Mouse (Mus musculus) testis, adult 2 months (tissue): ENCODE data around the gene Suclg2. TPM values are rescaled to one million over a fixed set of nuclear protein-coding genes. Genes with fewer than 3 reads are reported as not detected.

Experiments used
- H3K27ac ChIP-seq: fragments of 200-500 bp; 2 replicates; pipeline ENCODE4 v1.5.1; 2012; ENCODE audit warnings: low read depth, low read length; ENCODE audit not compliant: control insufficient read depth, insufficient read depth
- H3K27me3 ChIP-seq: fragments of 200-500 bp; 2 replicates; pipeline ENCODE4 v1.6.1; 2012; ENCODE audit warnings: mild to moderate bottlenecking, low read length, moderate library complexity; ENCODE audit not compliant: control insufficient read depth, insufficient read depth
- H3K36me3 ChIP-seq: fragments of 200-500 bp; 2 replicates; pipeline ENCODE4 v1.6.1; 2012; ENCODE audit warnings: mild to moderate bottlenecking, low read length; ENCODE audit not compliant: control insufficient read depth, insufficient read depth
- H3K4me1 ChIP-seq: fragments of 200-500 bp; 2 replicates; pipeline ENCODE4 v1.6.1; 2012; ENCODE audit warnings: low read length; ENCODE audit not compliant: control insufficient read depth, insufficient read depth
- H3K4me3 ChIP-seq: fragments of 200-500 bp; 2 replicates; pipeline ENCODE4 v1.5.1; 2012; ENCODE audit warnings: low read depth, mild to moderate bottlenecking, low read length, moderate library complexity, mixed read lengths; ENCODE audit not compliant: control insufficient read depth
- CTCF ChIP-seq: fragments of 200-500 bp; IDR thresholded peaks from 2 replicates; pipeline ENCODE4 v1.5.1; 2012; ENCODE audit warnings: low read depth, mild to moderate bottlenecking, inconsistent platforms, low read length, moderate library complexity; ENCODE audit not compliant: control insufficient read depth, insufficient read depth, insufficient replicate concordance
- POLR2A ChIP-seq: fragments of 200-500 bp; IDR thresholded peaks from 2 replicates; pipeline ENCODE4 v1.6.1; 2012; ENCODE audit warnings: low read depth, mild to moderate bottlenecking, inconsistent platforms, low read length, moderate library complexity; ENCODE audit not compliant: control insufficient read depth
- polyA plus RNA-seq: library from polyadenylated mRNA; depleted of rRNA; stranded (reverse); fragments of >200 nt; gene quantifications from 2 replicates; pipeline ENCODE4 v1.2.3, GENCODE M21; 2012

Suclg2 gene
- polyA plus RNA-seq, 1 experiment = 5.1 TPM

GRCm38 (mm10) chr6:95556320-95556719 is 162.3 kb downstream of the Suclg2 start:
- Histone ChIP-seq H3K4me1 (no peaks in the 10 kb centered on the region), H3K27ac (no peak overlapping the region), H3K36me3 (no peaks in the 10 kb centered on the region), H3K4me3 (no peak overlapping the region), H3K27me3 (no peaks in the 10 kb centered on the region)
- TF ChIP-seq CTCF (no peak), POLR2A (no peak)

DNA sequence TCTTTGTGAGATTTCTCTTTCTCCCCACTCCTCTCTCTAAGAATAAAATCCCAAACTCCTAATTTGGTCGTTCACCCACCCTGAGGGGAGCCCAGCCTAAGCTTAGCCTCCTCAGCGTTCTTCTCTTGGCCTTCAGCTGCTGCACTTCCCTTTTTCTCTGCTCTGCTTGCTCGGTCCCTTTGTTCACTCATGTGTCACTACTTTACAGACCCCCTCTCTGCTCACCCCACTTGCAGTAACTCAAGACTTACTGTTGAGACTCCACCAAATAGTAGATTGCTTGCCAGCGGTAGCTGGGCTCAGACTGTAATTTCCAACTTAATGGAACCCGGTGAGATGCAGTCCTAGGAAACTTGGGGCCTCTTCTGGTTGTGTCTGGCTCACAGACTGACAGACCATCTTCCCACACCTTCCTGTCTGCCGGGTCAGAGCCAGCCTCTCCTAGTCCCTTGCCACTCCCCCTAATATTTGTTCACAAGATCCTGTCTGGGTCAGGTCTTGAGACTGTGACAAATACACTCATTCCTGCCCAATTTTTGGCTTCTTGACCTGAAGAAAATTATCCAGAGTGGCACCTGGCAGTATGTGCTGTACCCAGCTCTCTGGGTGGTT is 166.2 kb downstream of the Suclg2 start:
- H3K4me1 ChIP-seq = no peaks in the 10 kb centered on the region
- TF ChIP-seq CTCF (no peak), POLR2A (no peak)

DNA sequence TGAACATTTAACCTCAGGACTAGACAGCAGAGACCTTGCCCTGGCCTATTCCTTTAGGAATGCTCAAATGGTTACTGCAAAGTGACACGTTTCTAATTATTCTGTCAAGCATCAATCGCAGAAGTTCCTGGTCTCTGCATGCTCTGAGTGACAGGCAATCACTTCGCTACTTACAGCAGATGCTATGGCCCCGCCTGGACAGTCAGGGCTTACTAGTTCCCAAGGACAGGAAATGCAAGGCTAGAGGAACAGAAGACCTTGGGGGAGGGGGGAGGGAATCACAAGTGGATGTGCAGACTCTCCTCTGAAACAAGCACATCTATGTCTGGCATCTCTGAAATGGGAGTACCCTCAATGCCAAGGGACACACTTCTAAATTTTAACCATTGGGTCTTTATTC is 167.6 kb downstream of the Suclg2 start:
- Histone ChIP-seq H3K36me3 (no peaks in the 10 kb centered on the region), H3K4me3 (no peak overlapping the region), H3K4me1 (no peaks in the 10 kb centered on the region), H3K27me3 (no peaks in the 10 kb centered on the region), H3K27ac (no peak overlapping the region)
- TF ChIP-seq CTCF (no peak), POLR2A (no peak)

More for the DNA sequence above, 166.2 kb downstream of the Suclg2 start:
- no peaks in the 10 kb centered on the region for H3K27me3 ChIP-seq
- no peaks in the 10 kb centered on the region for H3K36me3 ChIP-seq
- H3K4me3 ChIP-seq = no peak overlapping the region
- H3K27ac ChIP-seq = no peak overlapping the region

DNA sequence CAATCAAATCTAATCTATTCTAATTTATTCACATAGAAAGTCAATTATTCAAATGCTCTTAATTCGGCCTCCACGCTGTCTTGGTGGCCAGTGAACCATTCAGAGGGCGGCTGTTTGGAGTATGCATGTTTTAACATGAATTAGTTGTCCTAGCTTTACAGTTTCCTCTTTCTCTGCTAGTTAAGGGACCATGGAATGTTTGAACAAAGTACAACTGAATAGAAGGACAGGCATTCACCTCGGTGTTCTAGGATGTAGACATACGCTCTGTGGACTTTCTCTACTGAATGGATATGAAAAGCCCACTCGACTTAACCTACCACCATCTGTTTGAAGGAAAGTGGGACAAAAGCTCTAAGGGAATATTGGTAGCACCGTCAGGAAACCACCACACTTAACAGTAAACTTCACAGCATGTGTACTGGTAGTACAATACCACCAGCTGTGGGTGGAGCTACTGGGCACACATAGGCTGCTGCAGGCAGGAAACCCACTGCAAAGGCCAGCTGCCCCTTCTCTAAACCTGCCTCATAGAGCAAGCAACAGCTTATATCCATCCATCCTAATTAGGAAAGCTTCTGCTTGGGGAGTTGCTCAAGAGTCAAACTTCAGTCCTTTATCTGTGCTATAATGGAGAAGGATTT is 172.3 kb downstream of the Suclg2 start:
- Histone ChIP-seq H3K36me3 (no peaks in the 10 kb centered on the region), H3K4me3 (no peak overlapping the region), H3K27me3 (no peaks in the 10 kb centered on the region), H3K4me1 (no peaks in the 10 kb centered on the region), H3K27ac (no peak overlapping the region)
- no peak for TF ChIP-seq POLR2A
- TF ChIP-seq CTCF = no peak

GRCm38 (mm10) chr6:95545714-95546113 is 172.9 kb downstream of the Suclg2 start:
- H3K4me3 ChIP-seq = no peak overlapping the region
- H3K27me3 ChIP-seq = no peaks in the 10 kb centered on the region
- H3K27ac ChIP-seq = peak overlapping the region; percentile 7; the same call in 1 of the 2 replicates
- H3K4me1 ChIP-seq = no peaks in the 10 kb centered on the region
- no peak for TF ChIP-seq CTCF
- TF ChIP-seq POLR2A = no peak
- no peaks in the 10 kb centered on the region for H3K36me3 ChIP-seq

GRCm38 (mm10) chr6:95545296-95545695 is 173.3 kb downstream of the Suclg2 start:
- peak overlapping the region; percentile 25; the same call in 1 of the 2 replicates for H3K27ac ChIP-seq

GRCm38 (mm10) chr6:95535191-95535590 is 183.4 kb downstream of the Suclg2 start:
- no peaks in the 10 kb centered on the region for H3K27me3 ChIP-seq
- H3K36me3 ChIP-seq = no peaks in the 10 kb centered on the region
- H3K27ac ChIP-seq = no peak overlapping the region
- no peaks in the 10 kb centered on the region for H3K4me1 ChIP-seq
- TF ChIP-seq POLR2A (no peak), CTCF (no peak)
- H3K4me3 ChIP-seq = no peak overlapping the region

More at GRCm38 (mm10) chr6:95545296-95545695, 173.3 kb downstream of the Suclg2 start:
- no peaks in the 10 kb centered on the region for H3K27me3 ChIP-seq
- TF ChIP-seq POLR2A = no peak
- no peak for TF ChIP-seq CTCF
- no peaks in the 10 kb centered on the region for H3K4me1 ChIP-seq
- no peaks in the 10 kb centered on the region for H3K36me3 ChIP-seq
- no peak overlapping the region for H3K4me3 ChIP-seq
